Mouse (Mus musculus): ENCODE data around the gene Pcnx2.

The Pcnx2 gene

DNA sequence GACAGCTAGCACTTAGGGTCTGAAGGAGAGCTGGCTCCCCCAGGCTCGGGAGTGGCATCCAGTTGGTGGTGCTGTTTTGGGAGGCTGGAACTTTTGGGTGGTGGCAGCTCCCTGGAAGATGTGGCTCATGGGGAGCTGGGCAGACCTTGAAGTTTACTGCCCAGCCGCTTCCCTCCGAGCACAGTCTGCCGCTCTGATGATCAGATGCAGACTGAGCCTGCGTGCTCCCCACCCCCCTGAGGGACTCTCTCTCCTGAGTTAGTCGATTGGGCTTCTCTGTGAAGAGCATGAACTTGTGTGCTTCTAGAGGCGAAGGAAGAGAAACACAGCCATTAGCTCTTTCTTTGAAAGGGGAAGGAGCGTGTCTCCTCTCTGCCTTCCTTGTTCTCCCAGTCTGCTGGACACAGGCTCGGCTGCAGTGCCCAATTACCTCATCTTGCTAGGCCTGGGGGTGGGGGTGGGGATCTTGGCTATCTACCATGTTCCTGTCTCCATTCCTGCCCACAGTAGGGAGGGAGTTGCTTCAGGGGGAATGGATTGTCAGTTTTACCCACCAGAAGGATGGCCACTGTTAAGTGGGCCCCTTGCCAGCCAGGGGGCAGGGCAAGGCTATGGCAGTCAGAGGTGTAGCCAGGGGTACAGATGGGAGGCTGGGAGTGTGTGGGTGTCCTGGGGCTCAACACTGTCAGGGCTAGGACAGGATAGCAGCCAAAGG lies 141.6 kb downstream of the Pcnx2 start:
- no peak for DNase-seq (ENCODE audit: low spot score)

GRCm38 (mm10) chr8:125755896-125756295 lies 142.2 kb downstream of the Pcnx2 start:
- no peak for DNase-seq (ENCODE audit: low spot score)

GRCm38 (mm10) chr8:125750846-125751245 lies 147.3 kb downstream of the Pcnx2 start:
- DNase-seq (ENCODE audit: low spot score) = no peak

- no peak for DNase-seq (ENCODE audit: low spot score)
These were observed 150.7 kb downstream of the Pcnx2 start for GRCm38 (mm10) chr8:125747390-125747789.

- no peak for DNase-seq (ENCODE audit: low spot score)
These were observed 153.1 kb downstream of the Pcnx2 start for GRCm38 (mm10) chr8:125744914-125745576.

DNA sequence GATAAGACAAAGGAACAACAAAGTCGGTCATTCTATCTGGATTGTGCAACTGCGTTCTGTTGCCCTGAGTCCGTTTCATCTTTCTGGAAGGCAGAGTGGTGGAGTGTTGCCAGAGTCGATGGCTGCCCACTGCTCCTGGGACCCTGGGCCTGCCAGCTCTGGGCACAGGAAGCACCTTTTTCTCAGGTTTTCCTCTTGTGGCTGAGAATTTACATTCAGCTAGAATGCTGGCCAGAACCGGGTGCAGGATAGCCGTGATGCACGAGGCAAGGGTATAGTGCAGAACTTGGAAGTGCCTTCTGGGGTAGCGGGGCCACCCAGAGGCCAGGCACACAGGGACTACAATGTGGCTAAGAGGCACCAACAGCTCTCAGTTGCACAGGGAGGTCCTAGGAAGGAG lies 155.7 kb downstream of the Pcnx2 start:
- no peak for DNase-seq (ENCODE audit: low spot score)

- no peak for DNase-seq (ENCODE audit: low spot score)
These were observed 156.3 kb downstream of the Pcnx2 start for GRCm38 (mm10) chr8:125741855-125742254.

- no peak for DNase-seq (ENCODE audit: low spot score)
These were observed 156.7 kb downstream of the Pcnx2 start for GRCm38 (mm10) chr8:125741377-125741776.

DNA sequence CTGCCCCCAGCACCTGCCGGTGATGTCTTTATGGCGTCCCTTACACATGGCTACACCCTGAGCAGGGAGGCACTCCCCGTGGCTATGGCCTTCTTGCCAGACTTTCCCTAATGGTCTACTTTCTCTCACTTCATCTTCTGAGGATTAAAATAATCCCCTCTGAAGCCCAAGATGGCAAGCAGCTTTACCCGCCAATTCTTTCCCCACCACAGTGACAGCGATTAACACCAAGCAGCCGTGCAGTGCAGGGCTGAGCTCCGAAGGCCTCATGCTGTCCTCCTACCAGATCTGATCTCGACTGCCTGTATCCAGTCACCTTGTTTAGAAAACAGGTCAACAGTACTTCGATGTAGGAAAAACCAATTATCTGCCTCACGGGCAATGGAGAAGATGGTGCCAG lies 157.5 kb downstream of the Pcnx2 start:
- no peak for DNase-seq (ENCODE audit: low spot score)

- DNase-seq (ENCODE audit: low spot score) = no peak
These were observed 159.2 kb downstream of the Pcnx2 start for GRCm38 (mm10) chr8:125738956-125739355.

- DNase-seq (ENCODE audit: low spot score) = peak; percentile 86
These were observed 163.9 kb downstream of the Pcnx2 start for GRCm38 (mm10) chr8:125733964-125734956.

DNA sequence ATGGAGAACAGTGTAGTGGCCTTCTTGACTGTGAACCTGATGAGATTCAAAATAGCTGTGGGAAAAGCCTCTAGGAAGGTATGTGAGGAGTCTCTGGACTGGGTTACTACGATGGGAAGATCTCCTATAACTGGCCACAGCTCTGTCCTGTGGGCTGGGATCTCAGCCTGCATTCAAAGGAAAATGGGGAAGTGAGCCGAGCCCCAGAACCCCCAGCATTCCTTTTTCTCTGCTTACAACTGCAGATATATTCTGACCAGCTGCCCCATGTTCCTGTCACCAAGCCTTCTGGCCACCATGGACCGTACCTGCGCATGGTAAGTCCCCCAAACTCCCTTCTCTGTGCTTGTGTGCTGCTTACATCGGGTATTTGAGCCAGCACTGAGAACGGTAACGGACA lies 168.4 kb downstream of the Pcnx2 start, which contains the start of gene Ntpcr:
Gene Ntpcr, plus strand, starts transcription at position 218 of the 400 bp plus-strand sequence.
- DNase-seq (ENCODE audit: low spot score) = no peak

GRCm38 (mm10) chr8:125727797-125728196 lies 170.3 kb downstream of the Pcnx2 start:
- DNase-seq (ENCODE audit: low spot score) = no peak

GRCm38 (mm10) chr8:125726986-125727385 lies 171.1 kb downstream of the Pcnx2 start:
- DNase-seq (ENCODE audit: low spot score) = no peak

DNA sequence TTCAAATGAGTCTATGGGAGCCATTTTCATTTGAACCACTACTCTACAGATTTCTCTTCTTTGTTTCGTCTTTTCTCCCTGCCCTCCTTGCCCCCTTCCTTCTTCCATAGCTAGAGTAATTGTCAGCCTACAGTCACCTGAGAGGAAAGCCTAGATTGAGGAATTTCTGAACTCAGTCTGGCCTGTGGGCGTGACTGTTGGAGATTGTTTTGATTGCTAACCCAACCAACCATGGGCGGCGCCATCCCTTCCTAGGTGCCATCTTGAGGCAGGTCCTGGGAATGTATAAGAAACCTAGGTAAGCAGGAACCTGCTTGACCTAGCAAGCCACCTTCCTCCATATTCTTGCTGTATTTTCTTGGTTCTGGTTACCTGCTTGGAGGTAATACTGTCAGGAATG lies 172.0 kb downstream of the Pcnx2 start:
- no peak for DNase-seq (ENCODE audit: low spot score)

- no peak for DNase-seq (ENCODE audit: low spot score)
These were observed 172.9 kb downstream of the Pcnx2 start for GRCm38 (mm10) chr8:125725037-125725820.

GRCm38 (mm10) chr8:125723437-125723836 lies 174.7 kb downstream of the Pcnx2 start:
- no peak for DNase-seq (ENCODE audit: low spot score)

DNA sequence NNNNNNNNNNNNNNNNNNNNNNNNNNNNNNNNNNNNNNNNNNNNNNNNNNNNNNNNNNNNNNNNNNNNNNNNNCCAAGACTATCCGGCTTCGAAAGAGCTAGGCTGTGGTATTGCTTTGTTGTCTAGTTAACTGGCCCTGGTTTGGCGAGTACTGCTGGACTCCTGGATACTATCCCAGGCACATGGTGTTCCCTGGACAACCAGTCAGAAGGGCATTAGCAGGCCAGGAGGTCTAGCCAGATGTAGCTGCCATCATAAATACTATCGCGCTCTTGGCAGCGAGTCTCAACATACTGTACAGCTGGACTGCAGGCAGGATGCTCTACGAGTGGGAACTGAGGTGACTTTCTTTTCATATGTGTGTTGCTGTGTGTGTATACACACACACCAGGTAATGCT lies 175.4 kb downstream of the Pcnx2 start:
- DNase-seq (ENCODE audit: low spot score) = no peak

GRCm38 (mm10) chr8:125718914-125719313 lies 179.2 kb downstream of the Pcnx2 start:
- no peak for DNase-seq (ENCODE audit: low spot score)

DNA sequence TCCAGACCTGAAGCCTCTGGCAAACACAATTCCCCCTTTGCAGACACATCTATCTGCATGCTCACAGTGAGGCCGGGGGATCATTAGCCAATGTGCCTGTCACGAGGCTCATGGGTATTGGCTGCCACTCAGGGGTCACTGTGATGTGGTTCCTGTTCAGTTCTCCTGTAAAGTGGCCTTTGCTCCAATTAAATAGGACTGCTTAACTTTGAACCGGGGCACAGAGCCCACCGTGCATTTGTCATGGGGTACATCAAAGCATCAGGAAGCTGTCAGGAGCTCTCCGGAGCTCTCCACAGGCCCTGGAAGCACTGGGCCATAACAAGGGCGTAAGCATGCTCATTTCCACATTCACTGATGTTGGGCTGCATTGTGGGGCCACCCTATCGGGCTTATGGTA lies 181.5 kb downstream of the Pcnx2 start:
- DNase-seq (ENCODE audit: low spot score) = no peak

DNA sequence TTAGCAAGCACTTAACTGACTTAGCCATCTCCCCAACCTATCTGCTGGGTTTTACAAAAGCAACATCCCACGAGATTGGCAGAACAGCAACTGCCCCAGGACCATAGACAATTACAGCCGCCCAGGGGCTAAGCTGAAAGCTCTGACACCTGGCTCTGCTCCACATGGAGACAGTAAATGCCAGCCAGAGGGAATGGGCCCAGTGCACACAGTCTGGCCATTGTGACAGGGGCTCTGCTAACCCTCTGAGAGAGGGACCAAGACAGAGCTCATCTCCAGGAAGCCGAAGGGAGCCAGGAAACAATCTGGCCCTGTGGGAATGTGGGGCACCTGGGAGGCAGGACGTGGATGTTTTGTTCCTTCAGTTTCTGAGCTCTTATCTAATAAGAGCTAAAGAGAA lies 181.9 kb downstream of the Pcnx2 start:
- no peak for DNase-seq (ENCODE audit: low spot score)

DNA sequence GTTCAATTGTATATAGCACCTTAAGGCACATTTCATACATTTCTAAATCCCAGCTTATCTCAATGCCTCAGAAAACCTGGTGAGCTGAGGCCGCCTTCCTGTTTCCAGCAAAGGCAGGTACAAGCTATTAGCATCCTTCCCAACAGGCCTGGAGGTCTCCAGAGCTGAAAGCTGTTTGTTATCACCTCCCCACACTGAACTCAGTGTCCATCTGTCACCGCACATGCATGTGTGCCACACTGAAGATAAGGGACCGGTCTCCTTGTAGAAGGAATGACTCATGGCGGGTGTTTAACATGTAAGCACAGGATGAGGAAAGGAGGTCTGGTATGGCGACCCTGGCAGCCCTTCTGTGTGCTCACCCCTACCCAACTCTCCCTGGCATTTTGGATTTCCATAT lies 186.6 kb downstream of the Pcnx2 start:
- no peak for DNase-seq (ENCODE audit: low spot score)

Data from layer of hippocampus, adult 11-12 months (tissue).